Mouse (Mus musculus) heart, embryonic 13.5 days (tissue): ENCODE data around the gene Cd151. TPM values are rescaled to one million over a fixed set of nuclear protein-coding genes. Genes with fewer than 3 reads are reported as not detected.

ENCODE experiments used
- ATAC-seq: fragments of 200-750 bp; cut with Nextera tagmentation; 2 replicates; pipeline ENCODE4 v1.8.0; 2017; ENCODE audit warnings: moderate TSS enrichment; ENCODE audit not compliant: insufficient number of reproducible peaks, low FRiP score, low TSS enrichment; ENCODE audit errors: extremely low read depth
- H3K27ac ChIP-seq: fragments of 300-500 bp; sonication (generic); replicated peaks from 2 replicates; pipeline ENCODE4 v1.5.1; 2015; ENCODE audit warnings: moderate library complexity, mild to moderate bottlenecking, inconsistent platforms
- H3K27me3 ChIP-seq: fragments of 300-500 bp; sonication (generic); replicated peaks from 2 replicates; pipeline ENCODE4 v1.6.1; 2015; ENCODE audit warnings: mild to moderate bottlenecking, inconsistent platforms
- H3K36me3 ChIP-seq: fragments of 300-500 bp; sonication (generic); 2 replicates; pipeline ENCODE4 v1.6.1; 2015; ENCODE audit warnings: mild to moderate bottlenecking, inconsistent platforms
- H3K4me1 ChIP-seq: fragments of 300-500 bp; sonication (generic); 2 replicates; pipeline ENCODE4 v1.6.1; 2015; ENCODE audit warnings: inconsistent platforms
- H3K4me2 ChIP-seq: fragments of 300-500 bp; sonication (generic); 2 replicates; pipeline ENCODE4 v1.6.1; 2015; ENCODE audit warnings: inconsistent platforms, mild to moderate bottlenecking, moderate library complexity
- H3K4me3 ChIP-seq: fragments of 300-500 bp; sonication (generic); 2 replicates; pipeline ENCODE4 v1.5.1; 2015; ENCODE audit warnings: moderate library complexity, mild to moderate bottlenecking, inconsistent platforms
- H3K9ac ChIP-seq: fragments of 300-500 bp; sonication (generic); 2 replicates; pipeline ENCODE4 v1.6.1; 2015; ENCODE audit warnings: inconsistent platforms, mild to moderate bottlenecking, moderate library complexity
- H3K9me3 ChIP-seq: fragments of 300-500 bp; sonication (generic); 2 replicates; pipeline ENCODE4 v1.6.1; 2016; ENCODE audit warnings: inconsistent platforms
- WGBS: fragments of 180-500 bp; shearing (Covaris S2); methylation state at CpG from one replicate; pipeline ENCODE4 v1.1.7; 2015; ENCODE audit warnings: mixed read lengths; 5-methylcytosine and 5-hydroxymethylcytosine counted together
- polyA plus RNA-seq: library from polyadenylated mRNA; unstranded; fragments of >200 nt; fragmentation: Nextera tagmentation; extraction: Ambion mirVana; gene quantifications from 2 replicates; pipeline ENCODE4 v1.2.1, GENCODE M21; 2015

Cd151 gene
- polyA plus RNA-seq, 1 experiment from 2014 or later = 31.4 TPM

GRCm38 (mm10) chr7:141485186-141485585, 18.0 kb downstream of the Cd151 start:
- no peak overlapping the region for H3K9ac ChIP-seq
- 79% methylated on average over 2 of the region's 2 CpGs for WGBS
- peaks cover 36% of the 10 kb centered on the region for H3K4me1 ChIP-seq
- peaks cover 13% of the 10 kb centered on the region for H3K27me3 ChIP-seq
- H3K27ac ChIP-seq = no peak overlapping the region
- no peak overlapping the region for H3K4me3 ChIP-seq
- ATAC-seq = no peak
- 0 out of 2 replicates have a peak, but pooled peaks cover 18% of the 10 kb centered on the region for H3K36me3 ChIP-seq
- H3K4me2 ChIP-seq = no peak overlapping the region
- no peaks in the 10 kb centered on the region for H3K9me3 ChIP-seq

- ATAC-seq = no peak
- Histone ChIP-seq H3K27me3 (peaks cover 13% of the 10 kb centered on the region), H3K27ac (no peak overlapping the region), H3K36me3 (peaks cover 20% of the 10 kb centered on the region), H3K4me1 (peaks cover 33% of the 10 kb centered on the region), H3K9ac (no peak overlapping the region), H3K4me3 (no peak overlapping the region), H3K4me2 (no peak overlapping the region), H3K9me3 (no peaks in the 10 kb centered on the region)
- 83% methylated on average over 2 of the region's 2 CpGs for WGBS
These were observed 18.4 kb downstream of the Cd151 start for GRCm38 (mm10) chr7:141485606-141486005.

- peaks cover 27% of the 10 kb centered on the region for H3K4me1 ChIP-seq
- no peak overlapping the region for H3K4me3 ChIP-seq
- H3K27ac ChIP-seq = no peak overlapping the region
- no peak for ATAC-seq
- no peak overlapping the region for H3K4me2 ChIP-seq
- H3K27me3 ChIP-seq = peaks cover 13% of the 10 kb centered on the region
- H3K36me3 ChIP-seq = peaks cover 26% of the 10 kb centered on the region
- WGBS = 89% methylated on average over 1 of the region's 1 CpGs
- no peaks in the 10 kb centered on the region for H3K9me3 ChIP-seq
- H3K9ac ChIP-seq = no peak overlapping the region
These were observed 19.0 kb downstream of the Cd151 start for GRCm38 (mm10) chr7:141486239-141486638.

GRCm38 (mm10) chr7:141487141-141487540, 19.9 kb downstream of the Cd151 start:
- Histone ChIP-seq H3K9ac (no peak overlapping the region), H3K27ac (no peak overlapping the region), H3K4me2 (no peak overlapping the region), H3K36me3 (peaks cover 35% of the 10 kb centered on the region), H3K9me3 (no peaks in the 10 kb centered on the region), H3K4me3 (no peak overlapping the region), H3K4me1 (peaks cover 20% of the 10 kb centered on the region), H3K27me3 (peaks cover 11% of the 10 kb centered on the region)
- no peak for ATAC-seq
- WGBS = 62% methylated on average over 7 of the region's 7 CpGs

- H3K4me1 ChIP-seq = 0 out of 2 replicates have a peak, but pooled peaks cover 3% of the 10 kb centered on the region
- H3K4me3 ChIP-seq = no peak overlapping the region
- H3K27me3 ChIP-seq = no peaks in the 10 kb centered on the region
- H3K9me3 ChIP-seq = no peaks in the 10 kb centered on the region
- no peak overlapping the region for H3K27ac ChIP-seq
- ATAC-seq = no peak
- no peak overlapping the region for H3K9ac ChIP-seq
- 64% methylated on average over 2 of the region's 2 CpGs for WGBS
- H3K36me3 ChIP-seq = peaks cover 64% of the 10 kb centered on the region
- no peak overlapping the region for H3K4me2 ChIP-seq
These were observed 24.0 kb downstream of the Cd151 start for GRCm38 (mm10) chr7:141491151-141491550.

- no peak for ATAC-seq
- Histone ChIP-seq H3K4me1 (peaks cover 10% of the 10 kb centered on the region), H3K36me3 (peaks cover 54% of the 10 kb centered on the region), H3K9ac (no peak overlapping the region), H3K27me3 (no peaks in the 10 kb centered on the region), H3K4me3 (no peak overlapping the region), H3K27ac (no peak overlapping the region), H3K9me3 (no peaks in the 10 kb centered on the region), H3K4me2 (no peak overlapping the region)
- 72% methylated on average over 5 of the region's 5 CpGs for WGBS
These were observed 25.5 kb downstream of the Cd151 start for GRCm38 (mm10) chr7:141492738-141493137.

GRCm38 (mm10) chr7:141493729-141494128, 26.5 kb downstream of the Cd151 start:
- Histone ChIP-seq H3K4me3 (no peak overlapping the region), H3K9me3 (no peaks in the 10 kb centered on the region), H3K27me3 (no peaks in the 10 kb centered on the region), H3K9ac (no peak overlapping the region), H3K27ac (no peak overlapping the region), H3K36me3 (peaks cover 53% of the 10 kb centered on the region), H3K4me1 (peaks cover 17% of the 10 kb centered on the region), H3K4me2 (no peak overlapping the region)
- no peak for ATAC-seq
- WGBS = 63% methylated on average over 1 of the region's 1 CpGs

- H3K4me2 ChIP-seq = no peak overlapping the region
- WGBS = 85% methylated on average over 2 of the region's 2 CpGs
- H3K27me3 ChIP-seq = no peaks in the 10 kb centered on the region
- no peaks in the 10 kb centered on the region for H3K9me3 ChIP-seq
- no peak for ATAC-seq
- no peak overlapping the region for H3K9ac ChIP-seq
- peaks cover 67% of the 10 kb centered on the region for H3K36me3 ChIP-seq
- no peak overlapping the region for H3K4me3 ChIP-seq
- peaks cover 25% of the 10 kb centered on the region for H3K4me1 ChIP-seq
- no peak overlapping the region for H3K27ac ChIP-seq
These were observed 28.2 kb downstream of the Cd151 start for GRCm38 (mm10) chr7:141495379-141495778.

GRCm38 (mm10) chr7:141495940-141496339, 28.7 kb downstream of the Cd151 start:
- no peak overlapping the region for H3K9ac ChIP-seq
- H3K4me1 ChIP-seq = peaks cover 27% of the 10 kb centered on the region
- no peak overlapping the region for H3K27ac ChIP-seq
- no peaks in the 10 kb centered on the region for H3K27me3 ChIP-seq
- WGBS = 72% methylated on average over 4 of the region's 4 CpGs
- no peak overlapping the region for H3K4me2 ChIP-seq
- H3K36me3 ChIP-seq = peaks cover 64% of the 10 kb centered on the region
- H3K9me3 ChIP-seq = no peaks in the 10 kb centered on the region
- no peak overlapping the region for H3K4me3 ChIP-seq
- ATAC-seq = no peak

GRCm38 (mm10) chr7:141497600-141497999, 30.4 kb downstream of the Cd151 start:
- peak overlapping the region; percentile 28; the same call in 1 of the 2 replicates for H3K9ac ChIP-seq
- no peak overlapping the region for H3K4me3 ChIP-seq
- H3K9me3 ChIP-seq = no peaks in the 10 kb centered on the region
- H3K27me3 ChIP-seq = no peaks in the 10 kb centered on the region
- H3K36me3 ChIP-seq = peaks cover 51% of the 10 kb centered on the region
- ATAC-seq = no peak
- peak overlapping the region; percentile 38 for H3K27ac ChIP-seq
- 74% methylated on average over 3 of the region's 3 CpGs for WGBS
- peaks cover 27% of the 10 kb centered on the region for H3K4me1 ChIP-seq
- H3K4me2 ChIP-seq = no peak overlapping the region

- 82% methylated on average over 7 of the region's 7 CpGs for WGBS
- Histone ChIP-seq H3K4me1 (peaks cover 35% of the 10 kb centered on the region), H3K4me3 (no peak overlapping the region), H3K9me3 (no peaks in the 10 kb centered on the region), H3K4me2 (no peak overlapping the region), H3K27me3 (no peaks in the 10 kb centered on the region), H3K36me3 (peaks cover 29% of the 10 kb centered on the region), H3K27ac (no peak overlapping the region), H3K9ac (no peak overlapping the region)
- ATAC-seq = no peak
These were observed 34.8 kb downstream of the Cd151 start for GRCm38 (mm10) chr7:141501820-141502555.

GRCm38 (mm10) chr7:141502556-141502905, 35.3 kb downstream of the Cd151 start:
- H3K36me3 ChIP-seq = peaks cover 29% of the 10 kb centered on the region
- 92% methylated on average over 5 of the region's 5 CpGs for WGBS

More at GRCm38 (mm10) chr7:141502556-141502905, 35.3 kb downstream of the Cd151 start:
- no peak overlapping the region for H3K4me2 ChIP-seq
- no peak overlapping the region for H3K9ac ChIP-seq
- no peaks in the 10 kb centered on the region for H3K9me3 ChIP-seq
- H3K4me3 ChIP-seq = no peak overlapping the region
- H3K4me1 ChIP-seq = peaks cover 32% of the 10 kb centered on the region
- no peak for ATAC-seq
- no peak overlapping the region for H3K27ac ChIP-seq
- no peaks in the 10 kb centered on the region for H3K27me3 ChIP-seq
